Mouse (Mus musculus): ENCODE results near the gene Uqcc2. TPM values are rescaled to one million over a fixed set of nuclear protein-coding genes. Genes with fewer than 3 reads are reported as not detected.

The Uqcc2 gene
- polyA plus RNA-seq, 1 experiment from 2014 or later, result 345 TPM

DNA sequence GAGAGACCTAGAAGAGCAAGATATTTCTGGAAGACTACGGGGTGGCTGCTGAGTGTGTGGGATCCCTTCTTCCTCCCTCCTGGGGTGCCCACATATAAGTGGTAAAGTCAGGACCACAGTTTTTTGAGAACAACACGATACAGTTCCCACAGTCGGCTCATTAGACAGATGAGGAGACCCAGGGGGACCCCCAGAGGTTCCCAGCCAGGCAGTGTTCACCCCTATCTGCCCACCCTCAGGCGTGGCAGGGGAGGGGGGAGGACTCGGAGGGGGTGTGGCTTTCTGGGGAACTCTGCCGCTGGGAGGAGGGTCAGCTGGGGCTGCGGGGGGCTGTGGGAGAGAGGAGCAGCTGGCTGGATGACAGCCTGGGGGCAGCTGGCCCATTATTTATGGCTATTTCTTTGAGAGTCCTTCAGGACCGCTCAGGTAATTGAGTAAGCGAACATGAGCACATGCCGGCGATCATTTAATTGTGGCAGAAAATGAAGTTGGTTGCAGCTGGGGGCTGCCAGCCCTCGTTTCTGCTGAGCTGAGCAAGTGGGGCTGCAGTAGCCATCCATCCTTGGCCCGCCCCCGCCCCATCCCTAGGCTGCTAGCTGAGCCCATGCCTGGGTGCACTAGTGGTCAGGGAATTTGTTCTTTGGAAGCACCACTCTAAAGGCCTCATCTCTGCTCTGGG, 41.6 kb upstream of the Uqcc2 start:
- Histone ChIP-seq H3K36me3 (ENCODE audit: control insufficient read depth, insufficient read depth, low read length) (no peaks in the 10 kb centered on the region), H3K9ac (ENCODE audit: low read length) (no peak overlapping the region), H3K27me3 (ENCODE audit: control insufficient read depth, insufficient read depth, low read length) (no peaks in the 10 kb centered on the region), H3K4me1 (ENCODE audit: control insufficient read depth, insufficient read depth, low read length) (peaks cover 17% of the 10 kb centered on the region), H3K4me2 (ENCODE audit: low read depth) (no peak overlapping the region), H3K27ac (ENCODE audit: low read depth, low read length) (peak overlapping the region; percentile 50; the same call in 1 of the 2 replicates), H3K4me3 (ENCODE audit: low read depth, low read length) (no peak overlapping the region), H3K9me3 (ENCODE audit: control insufficient read depth, low read length) (no peaks in the 10 kb centered on the region)
- ATAC-seq (ENCODE audit: insufficient read depth, low FRiP score, low TSS enrichment) (peak; percentile 76), DNase-seq (ENCODE audit: low spot score) (peak; percentile 73)
- WGBS, result 22% methylated on average over 14 of the region's 14 CpGs

DNA sequence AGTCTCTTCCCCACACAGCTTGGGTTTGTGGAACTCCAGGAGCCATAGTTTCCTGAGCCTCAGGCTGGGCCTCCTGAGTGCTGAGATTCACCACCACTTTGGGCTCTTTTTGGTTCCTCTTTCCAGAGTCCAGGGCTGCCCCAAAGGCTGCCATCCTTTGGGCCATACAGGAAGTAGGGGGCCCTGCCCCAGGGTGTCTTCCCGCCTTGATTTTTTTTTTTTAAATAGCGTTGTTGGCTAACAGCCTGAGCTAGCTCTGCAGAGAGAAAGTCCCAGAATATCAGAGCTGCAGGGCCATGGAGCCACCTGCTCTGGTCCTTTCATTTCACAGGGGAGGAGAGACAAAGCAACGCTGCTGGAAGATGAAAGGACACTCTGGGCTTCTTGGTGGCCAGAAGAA, 40.0 kb upstream of the Uqcc2 start:
- Histone ChIP-seq H3K27me3 (ENCODE audit: control insufficient read depth, insufficient read depth, low read length) (no peaks in the 10 kb centered on the region), H3K9ac (ENCODE audit: low read length) (no peak overlapping the region), H3K36me3 (ENCODE audit: control insufficient read depth, insufficient read depth, low read length) (no peaks in the 10 kb centered on the region), H3K4me3 (ENCODE audit: low read depth, low read length) (no peak overlapping the region), H3K9me3 (ENCODE audit: control insufficient read depth, low read length) (no peaks in the 10 kb centered on the region), H3K4me1 (ENCODE audit: control insufficient read depth, insufficient read depth, low read length) (peaks cover 17% of the 10 kb centered on the region), H3K27ac (ENCODE audit: low read depth, low read length) (no peak overlapping the region), H3K4me2 (ENCODE audit: low read depth) (no peak overlapping the region)
- no peak for DNase-seq (ENCODE audit: low spot score)
- 74% methylated on average over 3 of the region's 3 CpGs for WGBS
- ATAC-seq (ENCODE audit: insufficient read depth, low FRiP score, low TSS enrichment), result no peak

DNA sequence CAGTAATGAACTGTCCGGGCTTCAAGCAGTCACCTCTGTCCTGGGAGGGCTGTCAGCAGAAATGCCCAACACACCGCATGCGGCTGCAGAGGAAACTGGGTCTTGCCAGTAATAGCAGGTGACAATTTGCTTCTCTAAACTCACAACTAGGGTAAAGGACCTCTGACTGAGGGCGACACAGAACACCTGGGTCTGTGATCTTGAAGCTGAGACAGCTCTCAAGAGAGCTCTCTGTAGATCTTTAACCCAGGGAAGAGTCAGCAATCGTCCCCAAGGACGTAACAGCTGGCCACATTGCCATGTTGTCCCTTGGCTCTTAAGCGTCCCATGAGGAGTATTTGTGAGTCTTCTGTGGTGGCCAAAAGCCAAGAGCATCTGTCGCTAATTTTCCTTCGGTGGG, 38.7 kb upstream of the Uqcc2 start:
- ATAC-seq (ENCODE audit: insufficient read depth, low FRiP score, low TSS enrichment), result no peak
- no peaks in the 10 kb centered on the region for H3K27me3 ChIP-seq (ENCODE audit: control insufficient read depth, insufficient read depth, low read length)
- H3K9me3 ChIP-seq (ENCODE audit: control insufficient read depth, low read length), result no peaks in the 10 kb centered on the region
- no peak overlapping the region for H3K27ac ChIP-seq (ENCODE audit: low read depth, low read length)
- H3K4me3 ChIP-seq (ENCODE audit: low read depth, low read length), result no peak overlapping the region
- H3K4me1 ChIP-seq (ENCODE audit: control insufficient read depth, insufficient read depth, low read length), result peaks cover 17% of the 10 kb centered on the region
- no peaks in the 10 kb centered on the region for H3K36me3 ChIP-seq (ENCODE audit: control insufficient read depth, insufficient read depth, low read length)
- H3K9ac ChIP-seq (ENCODE audit: low read length), result no peak overlapping the region
- no peak overlapping the region for H3K4me2 ChIP-seq (ENCODE audit: low read depth)
- DNase-seq (ENCODE audit: low spot score), result no peak
- WGBS, result 87% methylated on average over 9 of the region's 9 CpGs

DNA sequence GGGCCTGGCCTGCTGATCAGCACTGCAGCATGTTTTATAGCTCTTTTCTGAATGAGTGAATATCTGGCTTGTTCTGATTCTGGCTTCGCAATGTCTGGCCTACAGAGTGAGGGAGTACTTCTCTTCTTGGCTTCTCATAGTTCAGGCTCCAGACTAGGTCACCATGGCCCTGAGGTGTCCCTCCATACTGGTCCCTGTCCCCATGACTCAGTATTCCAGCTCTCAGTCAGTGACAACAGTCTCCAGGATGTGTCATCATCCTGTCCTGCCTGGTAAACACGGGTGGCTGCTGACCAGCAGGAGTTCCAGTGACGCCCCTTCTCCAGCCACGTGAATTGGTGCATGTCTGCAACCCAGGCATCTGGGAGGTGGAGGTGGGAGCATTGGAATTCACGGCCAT, 37.4 kb upstream of the Uqcc2 start:
- ATAC-seq (ENCODE audit: insufficient read depth, low FRiP score, low TSS enrichment), result no peak

DNA sequence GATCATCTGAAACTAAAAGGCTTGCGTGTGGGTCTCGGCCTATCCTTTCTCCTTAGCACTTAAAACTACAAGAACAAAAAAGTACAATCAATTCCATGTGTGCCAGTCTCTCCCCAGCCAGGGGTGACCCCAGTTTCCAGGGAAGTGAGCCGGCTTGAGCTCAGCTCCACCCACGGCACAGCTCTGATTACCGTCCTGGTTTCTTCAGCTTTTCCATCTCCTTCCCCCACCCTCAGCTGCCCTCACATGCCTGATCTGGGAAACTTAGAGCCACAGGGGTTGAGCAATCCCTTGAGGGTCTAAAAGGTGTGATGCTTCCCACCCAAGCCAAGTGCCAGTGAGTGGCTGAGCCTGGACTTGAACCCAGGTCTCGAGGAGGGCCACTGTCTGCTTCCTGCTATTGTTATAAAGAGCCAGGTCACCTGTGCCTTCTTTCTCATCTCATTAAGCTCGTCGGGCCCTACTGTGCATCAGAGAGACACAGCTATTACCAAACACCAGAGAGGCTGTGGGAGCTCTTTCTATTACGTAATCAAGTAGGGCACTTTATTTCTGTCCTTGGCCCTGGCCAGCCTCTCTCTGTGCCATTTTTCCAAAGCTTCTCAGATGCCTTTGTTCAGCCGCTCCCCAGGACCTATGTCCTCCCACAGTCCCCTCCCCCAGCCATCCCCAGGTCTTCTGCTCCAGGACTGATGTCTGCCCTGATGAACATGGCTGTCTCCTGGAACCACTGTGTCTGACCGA, 36.4 kb upstream of the Uqcc2 start:
- Histone ChIP-seq H3K4me1 (ENCODE audit: control insufficient read depth, insufficient read depth, low read length) (peaks cover 2% of the 10 kb centered on the region), H3K4me3 (ENCODE audit: low read depth, low read length) (no peak overlapping the region), H3K9me3 (ENCODE audit: control insufficient read depth, low read length) (no peaks in the 10 kb centered on the region), H3K27ac (ENCODE audit: low read depth, low read length) (no peak overlapping the region), H3K9ac (ENCODE audit: low read length) (no peak overlapping the region), H3K4me2 (ENCODE audit: low read depth) (no peak overlapping the region), H3K27me3 (ENCODE audit: control insufficient read depth, insufficient read depth, low read length) (no peaks in the 10 kb centered on the region), H3K36me3 (ENCODE audit: control insufficient read depth, insufficient read depth, low read length) (no peaks in the 10 kb centered on the region)
- DNase-seq (ENCODE audit: low spot score) (no peak), ATAC-seq (ENCODE audit: insufficient read depth, low FRiP score, low TSS enrichment) (no peak)
- WGBS, result 71% methylated on average over 11 of the region's 11 CpGs

More for the DNA sequence above, 37.4 kb upstream of the Uqcc2 start:
- no peaks in the 10 kb centered on the region for H3K36me3 ChIP-seq (ENCODE audit: control insufficient read depth, insufficient read depth, low read length)
- no peak overlapping the region for H3K27ac ChIP-seq (ENCODE audit: low read depth, low read length)
- no peaks in the 10 kb centered on the region for H3K9me3 ChIP-seq (ENCODE audit: control insufficient read depth, low read length)
- no peak for DNase-seq (ENCODE audit: low spot score)
- peaks cover 11% of the 10 kb centered on the region for H3K4me1 ChIP-seq (ENCODE audit: control insufficient read depth, insufficient read depth, low read length)
- H3K4me2 ChIP-seq (ENCODE audit: low read depth), result no peak overlapping the region
- H3K4me3 ChIP-seq (ENCODE audit: low read depth, low read length), result no peak overlapping the region
- no peaks in the 10 kb centered on the region for H3K27me3 ChIP-seq (ENCODE audit: control insufficient read depth, insufficient read depth, low read length)
- WGBS, result 73% methylated on average over 5 of the region's 5 CpGs
- no peak overlapping the region for H3K9ac ChIP-seq (ENCODE audit: low read length)

DNA sequence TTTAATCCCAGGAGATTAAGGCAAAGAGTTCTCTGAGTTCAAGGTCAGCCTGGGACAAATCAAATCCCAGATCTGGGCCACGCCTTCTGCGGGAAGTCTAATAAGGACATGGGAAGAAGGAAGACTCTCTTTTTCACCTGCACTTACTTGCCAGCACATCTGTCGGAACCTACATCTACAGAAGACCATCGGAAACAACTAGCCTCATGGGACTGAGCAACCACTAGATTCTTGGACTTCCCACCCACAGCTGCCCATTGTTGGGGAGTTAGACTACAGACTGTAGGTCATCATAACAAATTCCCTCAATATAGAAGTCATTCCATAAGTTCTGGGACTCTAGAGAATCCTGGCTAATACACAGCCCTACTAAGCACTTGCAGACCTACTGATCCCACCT, 34.9 kb upstream of the Uqcc2 start:
- H3K4me2 ChIP-seq (ENCODE audit: low read depth), result no peak overlapping the region
- H3K36me3 ChIP-seq (ENCODE audit: control insufficient read depth, insufficient read depth, low read length), result no peaks in the 10 kb centered on the region
- ATAC-seq (ENCODE audit: insufficient read depth, low FRiP score, low TSS enrichment) (no peak), DNase-seq (ENCODE audit: low spot score) (no peak)
- H3K4me1 ChIP-seq (ENCODE audit: control insufficient read depth, insufficient read depth, low read length), result no peaks in the 10 kb centered on the region
- 92% methylated on average over 4 of the region's 4 CpGs for WGBS
- H3K27me3 ChIP-seq (ENCODE audit: control insufficient read depth, insufficient read depth, low read length), result no peaks in the 10 kb centered on the region
- no peak overlapping the region for H3K9ac ChIP-seq (ENCODE audit: low read length)
- no peaks in the 10 kb centered on the region for H3K9me3 ChIP-seq (ENCODE audit: control insufficient read depth, low read length)
- no peak overlapping the region for H3K27ac ChIP-seq (ENCODE audit: low read depth, low read length)
- H3K4me3 ChIP-seq (ENCODE audit: low read depth, low read length), result no peak overlapping the region

DNA sequence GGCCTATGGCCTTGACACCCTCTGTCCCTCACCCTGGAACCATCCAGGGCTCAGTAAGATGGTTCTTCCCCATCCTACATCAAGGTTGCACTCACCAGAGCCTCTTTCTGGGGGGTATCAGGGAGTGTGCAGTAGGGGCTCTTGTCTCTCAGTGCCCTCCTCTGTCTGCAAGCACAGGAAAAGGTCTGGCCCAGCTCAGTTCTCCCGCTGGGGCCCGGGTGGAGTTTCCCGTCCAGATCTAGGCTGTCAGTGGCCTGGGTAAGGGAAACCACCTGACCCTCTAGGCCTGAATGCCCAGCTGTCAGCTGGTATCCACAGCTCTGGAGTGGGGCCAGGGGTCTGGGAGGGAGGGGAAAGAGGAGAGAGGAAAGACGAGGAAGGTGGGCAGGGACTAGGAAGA, 33.8 kb upstream of the Uqcc2 start, which contains the start of gene Ip6k3:
Gene Ip6k3 (minus strand): TSS at position 251 of the 400 bp plus-strand sequence.
- no peak within 1 kb of the TSS for H3K4me2 ChIP-seq (ENCODE audit: low read depth)
- no peaks in the 10 kb centered on the region for H3K4me1 ChIP-seq (ENCODE audit: control insufficient read depth, insufficient read depth, low read length)
- 74% methylated on average over 4 of the region's 4 CpGs for WGBS
- no peak for ATAC-seq (ENCODE audit: insufficient read depth, low FRiP score, low TSS enrichment)
- no peaks in the 10 kb centered on the region for H3K36me3 ChIP-seq (ENCODE audit: control insufficient read depth, insufficient read depth, low read length)
- no peaks in the 10 kb centered on the region for H3K9me3 ChIP-seq (ENCODE audit: control insufficient read depth, low read length)
- H3K27ac ChIP-seq (ENCODE audit: low read depth, low read length), result no peak within 1 kb of the TSS
- no peaks in the 10 kb centered on the region for H3K27me3 ChIP-seq (ENCODE audit: control insufficient read depth, insufficient read depth, low read length)
- DNase-seq (ENCODE audit: low spot score), result no peak
- H3K9ac ChIP-seq (ENCODE audit: low read length), result no peak within 1 kb of the TSS
- no peak within 1 kb of the TSS for H3K4me3 ChIP-seq (ENCODE audit: low read depth, low read length)

DNA sequence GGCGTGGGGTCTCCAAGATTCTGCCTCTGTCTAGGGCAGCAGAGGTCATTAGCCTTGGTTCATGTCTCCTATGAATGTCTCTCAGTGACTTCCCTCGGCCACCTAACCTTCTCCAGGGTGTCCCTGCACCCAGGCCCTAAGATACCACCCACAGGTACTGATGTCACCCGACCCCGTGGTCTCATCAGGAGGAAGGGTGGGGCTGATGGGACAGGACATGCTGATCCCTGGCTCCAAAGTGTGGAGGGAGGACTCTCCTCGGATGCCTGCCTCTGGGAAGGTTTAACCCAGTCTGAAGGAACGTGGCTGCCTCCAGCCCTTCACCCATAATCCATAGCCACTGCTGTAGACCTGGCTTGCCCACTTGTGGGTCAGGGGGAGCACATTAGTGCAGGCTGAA, 33.2 kb upstream of the Uqcc2 start:
- DNase-seq (ENCODE audit: low spot score), result no peak
- WGBS, result 73% methylated on average over 6 of the region's 6 CpGs
- no peak overlapping the region for H3K4me2 ChIP-seq (ENCODE audit: low read depth)

More for the DNA sequence above, 33.2 kb upstream of the Uqcc2 start:
- Histone ChIP-seq H3K27me3 (ENCODE audit: control insufficient read depth, insufficient read depth, low read length) (no peaks in the 10 kb centered on the region), H3K9me3 (ENCODE audit: control insufficient read depth, low read length) (no peaks in the 10 kb centered on the region), H3K4me1 (ENCODE audit: control insufficient read depth, insufficient read depth, low read length) (no peaks in the 10 kb centered on the region), H3K9ac (ENCODE audit: low read length) (no peak overlapping the region), H3K27ac (ENCODE audit: low read depth, low read length) (no peak overlapping the region), H3K4me3 (ENCODE audit: low read depth, low read length) (no peak overlapping the region), H3K36me3 (ENCODE audit: control insufficient read depth, insufficient read depth, low read length) (no peaks in the 10 kb centered on the region)
- ATAC-seq (ENCODE audit: insufficient read depth, low FRiP score, low TSS enrichment), result no peak
